Mouse (Mus musculus) ES-E14 (cell line): ENCODE results near the gene Rps6ka5. TPM values are rescaled to one million over a fixed set of nuclear protein-coding genes. Genes with fewer than 3 reads are reported as not detected.

Experiments
- DNase-seq: peaks from one replicate; pipeline ENCODE4 v3.0.0-alpha.2; 2013; ENCODE audit warnings: low read depth, low spot score
- H3K27ac ChIP-seq: 2 replicates; pipeline ENCODE4 v1.5.1; 2012; ENCODE audit warnings: low read depth, mild to moderate bottlenecking, low read length, moderate library complexity, mixed read lengths; ENCODE audit not compliant: poor library complexity, insufficient read depth, severe bottlenecking
- H3K36me3 ChIP-seq: 2 replicates; pipeline ENCODE4 v1.6.1; 2012; ENCODE audit warnings: mild to moderate bottlenecking, low read length, moderate library complexity, mixed read lengths; ENCODE audit not compliant: control insufficient read depth, poor library complexity, insufficient read depth, severe bottlenecking
- H3K4me1 ChIP-seq, 2 experiments: fragments of 150-350 bp in 1 of 2; sonication (generic) in 1 of 2; 2 replicates each; pipeline ENCODE4 v1.6.1; 2012; ENCODE audit warnings: low read length in 2 of 2, mild to moderate bottlenecking in 1 of 2, mixed read lengths in 1 of 2; ENCODE audit not compliant: control insufficient read depth in 2 of 2, insufficient read depth in 2 of 2, poor library complexity in 1 of 2
- H3K4me3 ChIP-seq, 2 experiments: fragments of 150-350 bp in 1 of 2; sonication (generic) in 1 of 2; 2 replicates each; pipeline ENCODE4 v1.5.1; 2012; ENCODE audit warnings: low read length in 2 of 2, low read depth in 1 of 2, mild to moderate bottlenecking in 1 of 2, mixed read lengths in 1 of 2; ENCODE audit not compliant: insufficient read depth in 1 of 2, poor library complexity in 1 of 2, severe bottlenecking in 1 of 2
- H3K9ac ChIP-seq: 2 replicates; pipeline ENCODE4 v1.6.1; 2012; ENCODE audit warnings: low read depth, mild to moderate bottlenecking, low read length, mixed read lengths; ENCODE audit not compliant: poor library complexity, insufficient read depth, severe bottlenecking
- H3K9me3 ChIP-seq: fragments of 150-350 bp; sonication (generic); 2 replicates; pipeline ENCODE4 v1.6.1; 2012; ENCODE audit warnings: low read depth, mild to moderate bottlenecking, low read length; ENCODE audit not compliant: control insufficient read depth, insufficient read depth
- CHD2 ChIP-seq: IDR thresholded peaks from 2 replicates; pipeline ENCODE4 v1.6.1; 2014; ENCODE audit warnings: mild to moderate bottlenecking, low read depth, low read length, inconsistent platforms
- HCFC1 ChIP-seq: IDR thresholded peaks from 2 replicates; pipeline ENCODE4 v1.6.1; 2012; ENCODE audit warnings: low read length, inconsistent platforms, borderline replicate concordance; ENCODE audit not compliant: insufficient read depth
- MAFK ChIP-seq: IDR thresholded peaks from 2 replicates; pipeline ENCODE4 v1.6.1; 2014; ENCODE audit warnings: mild to moderate bottlenecking, low read depth, low read length, inconsistent platforms; ENCODE audit not compliant: insufficient read depth
- ZC3H11A ChIP-seq: IDR thresholded peaks from 2 replicates; pipeline ENCODE4 v1.6.1; 2012; ENCODE audit warnings: low read depth, mild to moderate bottlenecking, inconsistent platforms, low read length, borderline replicate concordance
- ZNF384 ChIP-seq: IDR thresholded peaks from 2 replicates; pipeline ENCODE4 v1.6.1; 2012; ENCODE audit warnings: low read depth, low read length, inconsistent platforms
- in situ Hi-C, 2 experiments: fragments of 600-800 bp; cut with MboI; formaldehyde crosslinking; loops; one replicate each; pipeline ENCODE4 v1.15.1; 2025; ENCODE audit warnings: low sequenced_read_pairs in 2 of 2, inconsistent platforms in 1 of 2; ENCODE audit not compliant: unreplicated experiment in 2 of 2
- total RNA-seq: library from RNA; depleted of rRNA; stranded (reverse); fragments of 300-350 nt; gene quantifications from 2 replicates; pipeline ENCODE4 v1.2.3, GENCODE M21; 2012

Gene Rps6ka5
- total RNA-seq, 1 experiment = 5.5 TPM

GRCm38 (mm10) chr12:100615251-100615650, 111.5 kb downstream of the Rps6ka5 start:
- no peak overlapping the region for H3K4me3 ChIP-seq
- no peaks in the 10 kb centered on the region for H3K9me3 ChIP-seq
- no peak overlapping the region for H3K27ac ChIP-seq
- no peaks in the 10 kb centered on the region for H3K36me3 ChIP-seq
- DNase-seq = no peak
- H3K4me1 ChIP-seq = no peaks in the 10 kb centered on the region
- TF ChIP-seq CHD2 (no peak), HCFC1 (no peak), ZC3H11A (no peak), MAFK (no peak), ZNF384 (no peak)
- in situ Hi-C loops = loop anchor here in 1 of 2 experiments (25.0 kb wide), 1 partner anchor 222 kb away; no protein-coding TSS in a partner anchor
- H3K9ac ChIP-seq = no peak overlapping the region

DNA sequence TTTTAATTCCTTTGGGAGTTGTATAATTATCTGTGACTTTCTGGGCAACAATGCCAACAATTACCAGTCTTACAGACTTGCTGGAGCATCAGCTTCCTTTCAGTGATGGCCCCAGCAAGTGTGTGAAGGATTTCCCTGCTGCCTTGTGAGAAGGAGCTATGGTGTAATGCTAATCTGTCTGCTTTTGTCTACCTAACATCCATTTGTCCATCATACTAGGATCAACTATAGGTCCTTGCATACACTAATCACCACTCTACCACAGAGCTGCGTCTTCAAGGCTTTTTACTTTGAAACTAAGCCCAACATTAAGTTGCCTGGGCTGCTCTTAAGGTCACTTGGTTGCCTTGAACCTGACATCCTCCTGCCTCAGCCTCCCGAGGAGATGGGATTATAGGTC, 112.9 kb downstream of the Rps6ka5 start:
- TF ChIP-seq HCFC1 = no peak
- no peak for TF ChIP-seq ZC3H11A
- Histone ChIP-seq H3K27ac (no peak overlapping the region), H3K4me3 (no peak overlapping the region), H3K9ac (no peak overlapping the region), H3K9me3 (no peaks in the 10 kb centered on the region), H3K4me1 (no peaks in the 10 kb centered on the region), H3K36me3 (no peaks in the 10 kb centered on the region)
- no peak for DNase-seq
- in situ Hi-C loops = loop anchor here in 1 of 2 experiments (25.0 kb wide), 1 partner anchor 223 kb away; no protein-coding TSS in a partner anchor

DNA sequence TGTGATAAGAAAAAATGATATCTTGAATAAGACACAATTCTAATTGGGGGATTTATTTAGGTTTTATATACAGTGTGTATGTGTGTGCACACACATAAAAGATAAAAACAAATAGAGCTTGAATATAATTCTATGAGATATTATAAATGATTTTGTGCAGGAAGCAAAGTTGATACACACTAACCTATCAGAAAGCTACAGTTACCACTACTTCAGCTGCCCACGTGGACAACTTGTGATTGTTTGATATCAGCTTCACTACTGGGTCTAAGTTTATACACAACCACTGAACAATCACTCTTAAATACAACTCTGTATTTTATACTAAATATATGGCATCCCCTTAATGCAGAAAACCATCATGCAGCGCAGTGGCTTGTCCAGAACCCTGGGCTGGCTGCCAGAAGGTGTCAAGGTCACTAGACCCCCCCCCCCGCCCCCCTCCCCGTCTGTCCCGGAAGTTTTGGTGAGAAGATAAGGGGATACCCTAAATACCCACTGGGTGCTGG, 113.5 kb downstream of the Rps6ka5 start:
- no peak for DNase-seq
- TF ChIP-seq ZC3H11A (no peak), MAFK (no peak), ZNF384 (no peak), CHD2 (no peak), HCFC1 (no peak)
- no peaks in the 10 kb centered on the region for H3K9me3 ChIP-seq
- H3K4me1 ChIP-seq = no peaks in the 10 kb centered on the region
- H3K9ac ChIP-seq = no peak overlapping the region
- in situ Hi-C loops = loop anchor here in 1 of 2 experiments (25.0 kb wide), 1 partner anchor 224 kb away; no protein-coding TSS in a partner anchor
- H3K4me3 ChIP-seq = no peak overlapping the region
- H3K36me3 ChIP-seq = no peaks in the 10 kb centered on the region
- no peak overlapping the region for H3K27ac ChIP-seq

- Histone ChIP-seq H3K36me3 (no peaks in the 10 kb centered on the region), H3K27ac (no peak overlapping the region), H3K4me1 (no peaks in the 10 kb centered on the region), H3K9me3 (no peaks in the 10 kb centered on the region), H3K9ac (no peak overlapping the region), H3K4me3 (no peak overlapping the region)
- DNase-seq = no peak
- TF ChIP-seq HCFC1 = no peak
- TF ChIP-seq CHD2 = no peak
- TF ChIP-seq MAFK = no peak
- TF ChIP-seq ZNF384 = no peak
- TF ChIP-seq ZC3H11A = no peak
- in situ Hi-C loops = loop anchor here (10.0 to 25.0 kb wide), 2 partner anchors 228 to 235 kb away; no protein-coding TSS in a partner anchor
These were observed 117.0 kb downstream of the Rps6ka5 start for GRCm38 (mm10) chr12:100609766-100610165.
